ENCODE assay signal across 10 mouse cellular contexts in genomic region chr6:146660591-146660990, GRCm38 (mm10). TPM values are rescaled to one million over a fixed set of nuclear protein-coding genes. Genes with fewer than 3 reads are reported as not detected.
DNase-seq lines count a peak whose midpoint lies in the region; ATAC-seq and TF ChIP-seq lines count a peak whose summit lies in the region.
"Had no signal": no experiment of that assay in that cellular context is flagged by ENCODE, and none has a peak within 500 bp of the region (broad histone marks: within the 10 kb centered on the region; RNA-seq: fewer than 3 reads in every experiment).

No protein-coding gene starts in this region.

- no peak for DNase-seq in gastrocnemius, adult 2 months
- DNase-seq in gastrocnemius, postnatal 25 days: no peak
- DNase-seq in liver, postnatal 0 days: no peak
- DNase-seq in liver, embryonic 11.5 days (ENCODE audit: low spot score): no peak
- peak; percentile 29 for DNase-seq in brain, adult 2 months (ENCODE audit: low read depth, low spot score)
- DNase-seq in yolk sac, embryonic 10.5 days (ENCODE audit: low spot score): no peak
- DNase-seq in cerebellum, postnatal 25 days: no peak
- DNase-seq: right cerebral cortex, adult 18-20 months had no signal

- no peaks in the 10 kb centered on the region for H3K27me3 ChIP-seq in liver, postnatal 0 days (ENCODE audit: insufficient read depth, low read length)
- H3K27me3 ChIP-seq in liver, embryonic 11.5 days (replicated peaks; ENCODE audit: control insufficient read depth, insufficient read depth, low read length): no peaks in the 10 kb centered on the region
- no peaks in the 10 kb centered on the region for H3K27me3 ChIP-seq in intestine, postnatal 0 days (replicated peaks; ENCODE audit: control insufficient read depth, insufficient read depth, low read length)

- intact Hi-C loops in gastrocnemius, adult 2 months (cut with DNase I): loop anchor here (10.0 kb wide), 1 partner anchor 64 kb away; the partner anchor contains the start of gene Stk38l

- WGBS in liver, postnatal 0 days (ENCODE audit: insufficient replicate concordance): 52% methylated on average over 2 of the region's 2 CpGs
- 59% methylated on average over 2 of the region's 2 CpGs for WGBS in liver, embryonic 11.5 days
- WGBS in intestine, postnatal 0 days: 54% methylated on average over 2 of the region's 2 CpGs

- no peak for ATAC-seq in liver, postnatal 0 days
- no peak for ATAC-seq in liver, embryonic 11.5 days (replicated peaks; ENCODE audit: low FRiP score)
- no peak for ATAC-seq in intestine, postnatal 0 days
- ATAC-seq: midbrain, embryonic 16.5 days had no signal

- H3K36me3 ChIP-seq in liver, postnatal 0 days (replicated peaks; ENCODE audit: insufficient read depth, low read length): no peaks in the 10 kb centered on the region
- no peaks in the 10 kb centered on the region for H3K36me3 ChIP-seq in liver, embryonic 11.5 days (ENCODE audit: control insufficient read depth, insufficient read depth, low read length)
- H3K36me3 ChIP-seq in intestine, postnatal 0 days (ENCODE audit: control insufficient read depth, insufficient read depth): no peaks in the 10 kb centered on the region

- H3K9ac ChIP-seq in liver, postnatal 0 days (replicated peaks): no peak overlapping the region
- H3K9ac ChIP-seq in liver, embryonic 11.5 days (ENCODE audit: low read depth, low read length): no peak overlapping the region
- H3K9ac ChIP-seq in intestine, postnatal 0 days (ENCODE audit: low read depth, low read length): no peak overlapping the region

- H3K9me3 ChIP-seq in liver, postnatal 0 days (ENCODE audit: low read length): no peaks in the 10 kb centered on the region
- no peaks in the 10 kb centered on the region for H3K9me3 ChIP-seq in liver, embryonic 11.5 days (ENCODE audit: control insufficient read depth, low read length)
- H3K9me3 ChIP-seq in intestine, postnatal 0 days (ENCODE audit: control insufficient read depth): no peaks in the 10 kb centered on the region

- no peak for TF ChIP-seq EP300 in liver, postnatal 0 days (IDR thresholded peaks at IDR 0.05; ENCODE audit: low read depth)

- TF ChIP-seq CTCF in gastrocnemius, adult 2 months (IDR thresholded peaks at IDR 0.05): peak; percentile 59
- TF ChIP-seq CTCF in liver, postnatal 0 days (IDR thresholded peaks at IDR 0.05; ENCODE audit: low read depth): peak; percentile 59
- peak; percentile 63 for TF ChIP-seq CTCF in intestine, postnatal 0 days (IDR thresholded peaks at IDR 0.05; ENCODE audit: low read depth)

- H3K4me1 ChIP-seq in liver, postnatal 0 days (ENCODE audit: insufficient read depth): 0 out of 2 replicates have a peak, but pooled peaks cover 2% of the 10 kb centered on the region
- H3K4me1 ChIP-seq in liver, embryonic 11.5 days (replicated peaks; ENCODE audit: control insufficient read depth, insufficient read depth, low read length): no peaks in the 10 kb centered on the region
- 0 out of 2 replicates have a peak, but pooled peaks cover 4% of the 10 kb centered on the region for H3K4me1 ChIP-seq in intestine, postnatal 0 days (replicated peaks; ENCODE audit: control insufficient read depth, insufficient read depth, low read length)

- no peak overlapping the region for H3K4me2 ChIP-seq in liver, postnatal 0 days (ENCODE audit: low read depth, low read length)
- H3K4me2 ChIP-seq in liver, embryonic 11.5 days: no peak overlapping the region
- H3K4me2 ChIP-seq in intestine, postnatal 0 days (replicated peaks; ENCODE audit: low read depth): no peak overlapping the region

- H3K27ac ChIP-seq in gastrocnemius, adult 2 months: no peak overlapping the region
- no peak overlapping the region for H3K27ac ChIP-seq in liver, postnatal 0 days (ENCODE audit: low read depth)
- H3K27ac ChIP-seq in liver, embryonic 11.5 days (ENCODE audit: low read depth, low read length): no peak overlapping the region
- H3K27ac ChIP-seq in intestine, postnatal 0 days (ENCODE audit: low read depth, low read length): no peak overlapping the region

- no peak overlapping the region for H3K4me3 ChIP-seq in gastrocnemius, adult 2 months
- no peak overlapping the region for H3K4me3 ChIP-seq in liver, postnatal 0 days (ENCODE audit: low read depth, low read length)
- no peak overlapping the region for H3K4me3 ChIP-seq in liver, embryonic 11.5 days (ENCODE audit: low read depth, low read length)
- no peak overlapping the region for H3K4me3 ChIP-seq in intestine, postnatal 0 days (ENCODE audit: low read depth, low read length)

RNA-seq across cellular contexts. Expression of gene Tm7sf3, which starts 18.0 kb away (rescaled TPM):
- total RNA-seq in gastrocnemius, adult 2 months (2021): 1 to 10 TPM; 5.7 to 7.8 TPM
- 1 to 10 TPM; 7.3 to 9.5 TPM for total RNA-seq in gastrocnemius, postnatal 25 days (2021)
- 19.7 and 21.2 TPM in 2 replicates for polyA plus RNA-seq in liver, postnatal 0 days (2015; fragmentation: Nextera tagmentation; extraction: Ambion mirVana)
- polyA plus RNA-seq in liver, embryonic 11.5 days (2014; fragmentation: Nextera tagmentation; extraction: Ambion mirVana): 47.7 and 57.1 TPM in 2 replicates
- polyA plus RNA-seq in intestine, postnatal 0 days (2015; fragmentation: Nextera tagmentation; extraction: Ambion mirVana): 58.7 and 61.9 TPM in 2 replicates

RNA-seq across cellular contexts. Expression of gene Med21, which starts 18.2 kb away (rescaled TPM):
- total RNA-seq in gastrocnemius, adult 2 months (2021): 10 to 100 TPM; 35.7 to 44.7 TPM
- total RNA-seq in gastrocnemius, postnatal 25 days (2021): 10 to 100 TPM; 37.6 to 37.7 TPM
- 52.2 and 53.8 TPM in 2 replicates for polyA plus RNA-seq in liver, postnatal 0 days (2015; fragmentation: Nextera tagmentation; extraction: Ambion mirVana)
- polyA plus RNA-seq in liver, embryonic 11.5 days (2014; fragmentation: Nextera tagmentation; extraction: Ambion mirVana): 97.2 and 112 TPM in 2 replicates
- 87.5 and 87.6 TPM in 2 replicates for polyA plus RNA-seq in intestine, postnatal 0 days (2015; fragmentation: Nextera tagmentation; extraction: Ambion mirVana)
